Mouse (Mus musculus) kidney, embryonic 16.5 days (tissue): Measurements from ENCODE around the gene Spata13. TPM values are rescaled to one million over a fixed set of nuclear protein-coding genes. Genes with fewer than 3 reads are reported as not detected.

Source experiments
- ATAC-seq: fragments of 200-750 bp; cut with Nextera tagmentation; 2 replicates; pipeline ENCODE4 v1.8.0; 2017; ENCODE audit warnings: moderate TSS enrichment; ENCODE audit not compliant: low FRiP score, low TSS enrichment
- H3K27ac ChIP-seq: fragments of 300-500 bp; sonication (generic); 2 replicates; pipeline ENCODE4 v1.5.1; 2014; ENCODE audit warnings: low read length
- H3K27me3 ChIP-seq: fragments of 300-500 bp; sonication (generic); 2 replicates; pipeline ENCODE4 v1.6.1; 2014; ENCODE audit warnings: low read length, control low read depth, mixed read lengths; ENCODE audit not compliant: insufficient read depth
- H3K36me3 ChIP-seq: fragments of 300-500 bp; sonication (generic); 2 replicates; pipeline ENCODE4 v1.6.1; 2014; ENCODE audit warnings: low read length, control low read depth, mixed read lengths; ENCODE audit not compliant: insufficient read depth
- H3K4me1 ChIP-seq: fragments of 300-500 bp; sonication (generic); 2 replicates; pipeline ENCODE4 v1.6.1; 2014; ENCODE audit warnings: low read length, control low read depth, mixed read lengths; ENCODE audit not compliant: insufficient read depth
- H3K4me2 ChIP-seq: fragments of 300-500 bp; sonication (generic); replicated peaks from 2 replicates; pipeline ENCODE4 v1.6.1; 2014; ENCODE audit warnings: low read depth, low read length
- H3K4me3 ChIP-seq: fragments of 300-500 bp; sonication (generic); 2 replicates; pipeline ENCODE4 v1.5.1; 2014; ENCODE audit warnings: mild to moderate bottlenecking, low read length
- H3K9ac ChIP-seq: fragments of 300-500 bp; sonication (generic); replicated peaks from 2 replicates; pipeline ENCODE4 v1.6.1; 2014; ENCODE audit warnings: low read length
- H3K9me3 ChIP-seq: fragments of 300-500 bp; sonication (generic); 2 replicates; pipeline ENCODE4 v1.6.1; 2016; ENCODE audit warnings: low read length, control low read depth
- WGBS: fragments of 180-500 bp; shearing (Covaris S2); extraction: QIAGEN DNeasy Blood & Tissue Kit; methylation state at CpG from one replicate; pipeline ENCODE4 v1.1.7; 2014; 5-methylcytosine and 5-hydroxymethylcytosine counted together
- polyA plus RNA-seq: library from polyadenylated mRNA; unstranded; fragments of >200 nt; fragmentation: Nextera tagmentation; extraction: Ambion mirVana; gene quantifications from 2 replicates; pipeline ENCODE4 v1.2.1, GENCODE M21; 2015

The Spata13 gene
- polyA plus RNA-seq, 1 experiment from 2014 or later = 68.1 TPM

DNA sequence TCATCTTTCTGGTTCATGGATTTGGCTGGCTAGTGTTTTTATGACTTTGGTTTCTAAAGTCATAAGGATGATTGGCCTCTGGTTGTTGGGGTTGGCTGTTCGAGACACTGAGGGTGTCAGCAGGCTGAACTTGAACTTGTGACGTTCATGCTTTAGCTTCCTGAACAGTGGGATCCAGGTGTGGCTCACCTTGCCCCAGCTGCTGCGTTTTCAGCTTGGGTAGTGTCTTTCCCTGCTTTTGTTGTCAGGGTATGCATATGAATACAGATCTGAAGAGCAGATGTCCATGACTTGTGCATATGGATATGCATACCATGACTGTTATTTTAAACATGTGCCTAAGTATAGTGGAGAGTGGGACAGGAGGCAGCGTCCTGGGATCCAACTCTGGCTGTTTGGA lies 19.4 kb downstream of the Spata13 start:
- no peak for ATAC-seq

DNA sequence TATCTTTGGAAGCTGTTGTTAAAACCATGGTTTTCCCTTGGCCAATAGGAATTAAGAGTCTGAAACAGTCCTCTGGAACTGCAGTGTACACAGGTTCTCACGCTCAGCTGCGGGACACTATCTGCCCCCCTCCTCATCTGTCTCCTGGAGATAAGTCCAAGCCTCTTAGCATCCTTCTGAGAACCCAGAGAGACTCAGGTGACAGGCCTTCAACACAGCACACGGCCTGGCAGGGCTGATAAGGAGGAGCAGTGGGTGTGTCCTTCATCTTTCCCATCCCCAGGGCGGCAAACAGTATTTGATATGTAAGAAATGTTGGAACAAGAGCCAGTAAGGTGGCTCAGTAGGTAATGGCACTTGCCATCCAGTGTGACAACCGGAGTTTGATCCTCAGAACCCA lies 20.2 kb downstream of the Spata13 start:
- 70% methylated on average over 5 of the region's 5 CpGs for WGBS
- Histone ChIP-seq H3K4me2 (no peak overlapping the region; the same call in 1 of the 2 replicates), H3K9ac (peak overlapping the region; percentile 19; the same call in 1 of the 2 replicates), H3K27ac (peak overlapping the region; percentile 89), H3K4me3 (no peak overlapping the region), H3K36me3 (no peaks in the 10 kb centered on the region), H3K27me3 (no peaks in the 10 kb centered on the region), H3K9me3 (no peaks in the 10 kb centered on the region), H3K4me1 (peaks cover 56% of the 10 kb centered on the region)
- no peak for ATAC-seq

More for the DNA sequence above, 19.4 kb downstream of the Spata13 start:
- Histone ChIP-seq H3K9ac (no peak overlapping the region), H3K4me3 (no peak overlapping the region), H3K27ac (no peak overlapping the region), H3K9me3 (no peaks in the 10 kb centered on the region), H3K36me3 (no peaks in the 10 kb centered on the region), H3K4me2 (no peak overlapping the region), H3K27me3 (no peaks in the 10 kb centered on the region), H3K4me1 (peaks cover 53% of the 10 kb centered on the region)
- WGBS = 62% methylated on average over 4 of the region's 4 CpGs

DNA sequence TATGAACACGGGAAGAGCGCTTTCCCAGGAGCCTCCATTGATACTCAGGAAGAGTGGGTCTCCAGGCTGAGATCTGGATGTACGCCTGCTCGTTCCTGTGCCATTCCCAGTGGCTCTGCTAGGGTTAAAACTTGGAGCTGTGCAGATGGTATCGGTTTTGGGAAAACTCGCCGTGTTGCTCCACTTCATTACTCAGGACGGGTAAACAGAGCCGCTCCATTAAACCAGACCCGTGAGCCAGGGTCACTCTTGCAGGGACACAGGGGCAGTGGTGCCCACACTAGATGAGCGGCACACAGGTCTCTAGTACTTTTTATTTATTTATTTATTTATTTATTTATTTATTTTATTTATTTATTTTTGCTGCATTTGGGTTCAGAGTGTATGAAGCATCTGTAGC lies 20.9 kb downstream of the Spata13 start:
- 35% methylated on average over 11 of the region's 11 CpGs for WGBS
- peak; percentile 84 for ATAC-seq
- H3K4me3 ChIP-seq = no peak overlapping the region
- H3K4me2 ChIP-seq = peak overlapping the region; percentile 36
- no peaks in the 10 kb centered on the region for H3K36me3 ChIP-seq
- H3K27me3 ChIP-seq = no peaks in the 10 kb centered on the region
- H3K9me3 ChIP-seq = no peaks in the 10 kb centered on the region
- H3K4me1 ChIP-seq = peaks cover 63% of the 10 kb centered on the region
- H3K27ac ChIP-seq = peak overlapping the region; percentile 89
- H3K9ac ChIP-seq = peak overlapping the region; percentile 49

DNA sequence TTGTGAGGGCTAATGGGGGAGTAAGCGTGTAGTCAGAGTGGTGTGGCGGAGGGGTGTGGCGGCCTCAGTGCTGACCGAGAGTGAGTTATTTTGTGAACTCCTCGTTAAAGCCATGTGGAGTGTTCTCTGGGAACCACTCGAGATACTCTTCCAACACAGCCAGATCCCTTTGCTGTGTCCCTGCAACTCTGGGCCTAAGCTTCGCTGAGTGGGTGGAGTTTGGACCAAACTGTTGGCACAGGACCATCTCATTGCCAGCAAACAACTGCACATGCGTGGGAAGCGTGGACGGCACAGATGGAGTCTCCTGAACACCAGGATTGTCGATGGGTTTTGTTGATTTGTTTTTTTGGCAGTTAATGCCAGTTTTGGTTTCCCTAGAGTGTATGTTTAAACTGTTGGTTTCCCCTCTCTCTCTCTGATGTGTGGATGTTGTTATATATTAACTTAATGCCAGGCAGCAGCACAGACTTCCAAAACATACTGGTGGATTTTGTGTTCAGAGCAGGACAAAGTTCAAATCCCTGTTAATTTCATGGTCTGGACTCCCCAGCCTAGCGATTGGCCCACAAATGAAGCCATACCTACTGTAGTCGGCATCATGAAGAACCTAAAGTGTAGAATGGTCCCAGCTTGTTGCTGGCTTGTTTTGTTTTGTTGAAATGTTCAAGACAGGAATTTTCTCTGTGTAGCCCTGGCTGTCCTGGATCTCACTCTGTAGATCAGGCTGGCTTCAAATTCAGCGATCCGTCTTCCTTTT lies 22.3 kb downstream of the Spata13 start:
- Histone ChIP-seq H3K4me2 (peak overlapping the region; percentile 36), H3K9ac (peak overlapping the region; percentile 36; the same call in 1 of the 2 replicates), H3K9me3 (no peaks in the 10 kb centered on the region), H3K4me1 (peaks cover 64% of the 10 kb centered on the region), H3K4me3 (no peak overlapping the region), H3K27ac (peak overlapping the region; percentile 89), H3K36me3 (0 out of 2 replicates have a peak, but pooled peaks cover 2% of the 10 kb centered on the region), H3K27me3 (no peaks in the 10 kb centered on the region)
- ATAC-seq = peak; percentile 64; the same call in 1 of the 2 replicates
- 39% methylated on average over 15 of the region's 15 CpGs for WGBS

DNA sequence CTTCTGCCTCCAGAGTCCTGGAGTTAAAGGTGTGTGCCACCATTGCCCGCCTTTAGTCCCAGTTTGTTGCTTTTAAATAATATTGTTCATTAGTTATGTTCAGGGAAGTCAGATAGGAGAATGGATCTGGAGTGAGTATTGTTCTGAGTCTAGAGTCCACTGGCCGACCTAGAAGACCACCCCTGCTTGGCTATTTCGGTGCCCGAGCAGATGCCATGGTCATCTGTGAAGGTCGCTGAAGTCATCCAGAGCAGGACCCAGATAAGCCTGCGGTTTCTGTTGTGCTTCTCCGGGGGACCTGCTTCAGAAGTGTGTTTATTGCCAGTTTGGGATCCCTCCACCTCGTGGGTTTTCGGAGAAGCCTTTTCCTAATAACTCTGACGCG lies 22.9 kb downstream of the Spata13 start:
- WGBS = 69% methylated on average over 11 of the region's 11 CpGs
- Histone ChIP-seq H3K9ac (peak overlapping the region; percentile 35; the same call in 1 of the 2 replicates), H3K27me3 (no peaks in the 10 kb centered on the region), H3K4me2 (no peak overlapping the region; the same call in 1 of the 2 replicates), H3K9me3 (no peaks in the 10 kb centered on the region), H3K4me1 (peaks cover 64% of the 10 kb centered on the region), H3K4me3 (no peak overlapping the region), H3K27ac (peak overlapping the region; percentile 89), H3K36me3 (0 out of 2 replicates have a peak, but pooled peaks cover 2% of the 10 kb centered on the region)
- ATAC-seq = no peak

DNA sequence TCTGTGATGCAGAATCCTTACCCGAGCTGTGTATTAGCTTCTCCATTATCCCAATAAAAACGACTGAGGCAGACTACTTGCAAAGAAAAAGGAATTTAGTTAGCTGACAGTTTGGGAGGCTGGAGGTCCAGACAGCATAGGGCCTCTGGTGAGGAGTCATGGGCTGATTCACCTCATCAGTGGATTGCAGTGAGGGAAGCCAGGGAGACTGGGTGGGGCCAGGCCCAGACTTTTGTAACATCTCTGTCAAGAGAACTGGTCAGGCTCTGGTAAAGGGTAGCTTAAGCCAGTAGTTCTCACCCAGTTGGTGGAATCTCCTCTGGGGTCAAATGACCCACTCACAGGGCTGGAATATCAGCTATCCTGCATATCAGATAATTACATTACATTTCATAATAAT lies 24.1 kb downstream of the Spata13 start:
- Histone ChIP-seq H3K27me3 (no peaks in the 10 kb centered on the region), H3K4me1 (peaks cover 64% of the 10 kb centered on the region), H3K36me3 (0 out of 2 replicates have a peak, but pooled peaks cover 2% of the 10 kb centered on the region), H3K9me3 (no peaks in the 10 kb centered on the region), H3K4me3 (no peak overlapping the region), H3K4me2 (no peak overlapping the region), H3K9ac (no peak overlapping the region), H3K27ac (0 out of 2 replicates have a peak overlapping the region, but pooled peaks have one; percentile 0)
- ATAC-seq = no peak
- WGBS = 68% methylated on average over 2 of the region's 2 CpGs

DNA sequence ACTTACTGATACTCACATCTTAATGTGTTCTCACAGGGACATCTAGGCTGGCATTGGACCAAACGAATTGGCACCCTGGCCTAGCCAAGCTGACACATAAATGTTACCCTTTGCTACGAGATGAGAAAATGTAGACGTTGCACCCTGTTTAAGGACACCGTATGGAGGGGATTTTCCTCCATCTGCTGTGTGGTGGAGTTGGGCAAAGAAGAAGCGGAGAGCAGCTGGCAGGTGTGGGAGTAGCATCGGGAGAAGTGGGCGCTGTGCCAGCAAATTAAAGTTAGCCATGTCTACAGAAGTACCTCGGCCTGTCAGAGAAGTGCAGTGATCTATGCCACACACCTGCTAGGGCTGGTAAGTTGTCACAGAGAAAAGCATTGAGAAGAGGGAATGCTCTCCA lies 25.7 kb downstream of the Spata13 start:
- no peaks in the 10 kb centered on the region for H3K9me3 ChIP-seq

DNA sequence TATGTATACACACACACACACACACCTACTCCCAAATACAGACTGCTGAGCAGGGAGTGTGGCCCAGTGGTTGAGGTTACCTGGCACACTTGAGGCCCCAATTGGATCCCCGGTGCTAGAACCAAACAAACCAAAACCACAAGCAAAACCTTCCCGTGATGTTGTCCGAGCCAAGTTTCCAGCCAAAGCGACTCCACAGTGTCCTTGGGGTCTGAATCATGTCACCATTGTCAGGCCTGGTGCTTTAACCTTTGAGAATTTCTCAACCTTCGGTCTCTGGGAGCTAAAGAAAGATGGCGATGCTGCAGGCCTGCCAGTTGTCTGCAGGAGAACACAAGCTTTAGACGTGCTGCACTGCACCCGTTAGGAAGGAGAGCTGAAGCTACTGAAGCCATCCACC lies 26.8 kb downstream of the Spata13 start:
- no peak overlapping the region for H3K27ac ChIP-seq
- no peak overlapping the region for H3K4me3 ChIP-seq
- ATAC-seq = no peak
- no peak overlapping the region for H3K9ac ChIP-seq
- no peak overlapping the region for H3K4me2 ChIP-seq
- no peaks in the 10 kb centered on the region for H3K27me3 ChIP-seq
- WGBS = 93% methylated on average over 8 of the region's 8 CpGs
- 0 out of 2 replicates have a peak, but pooled peaks cover 2% of the 10 kb centered on the region for H3K36me3 ChIP-seq
- no peaks in the 10 kb centered on the region for H3K9me3 ChIP-seq
- H3K4me1 ChIP-seq = peaks cover 64% of the 10 kb centered on the region

More for the DNA sequence above, 25.7 kb downstream of the Spata13 start:
- H3K27me3 ChIP-seq = no peaks in the 10 kb centered on the region
- no peak overlapping the region for H3K4me3 ChIP-seq
- peaks cover 65% of the 10 kb centered on the region for H3K4me1 ChIP-seq
- no peak for ATAC-seq
- H3K36me3 ChIP-seq = 0 out of 2 replicates have a peak, but pooled peaks cover 2% of the 10 kb centered on the region
- 63% methylated on average over 8 of the region's 8 CpGs for WGBS
- no peak overlapping the region for H3K4me2 ChIP-seq
- H3K9ac ChIP-seq = no peak overlapping the region
- no peak overlapping the region for H3K27ac ChIP-seq

DNA sequence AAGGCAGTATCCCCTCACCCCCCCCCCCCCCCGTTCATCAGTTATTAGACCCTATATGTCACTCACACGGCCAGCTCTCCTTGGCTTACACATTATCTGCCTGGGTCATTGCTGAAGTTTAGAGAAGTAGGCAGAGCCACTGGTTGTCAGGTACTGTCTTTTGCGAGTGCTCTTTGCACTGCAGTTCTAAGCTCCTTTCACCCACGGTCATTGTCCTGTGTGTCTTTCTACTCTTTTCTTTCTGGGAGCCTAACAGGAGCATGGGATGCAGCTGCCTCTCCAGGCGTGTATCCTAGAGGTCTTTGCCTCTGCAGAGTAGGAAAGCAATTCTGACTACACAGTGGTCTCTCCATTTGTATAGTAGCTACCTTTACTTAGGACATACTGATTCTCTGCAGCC lies 27.5 kb downstream of the Spata13 start:
- ATAC-seq = no peak
- whole genome bisulfite sequencing = 89% methylated on average over 5 of the region's 5 CpGs
- Histone ChIP-seq H3K4me2 (no peak overlapping the region), H3K27ac (no peak overlapping the region), H3K4me1 (peaks cover 62% of the 10 kb centered on the region), H3K9me3 (no peaks in the 10 kb centered on the region), H3K36me3 (0 out of 2 replicates have a peak, but pooled peaks cover 2% of the 10 kb centered on the region), H3K4me3 (no peak overlapping the region), H3K27me3 (no peaks in the 10 kb centered on the region), H3K9ac (no peak overlapping the region)
